Mouse (Mus musculus): ENCODE data around the gene Paqr4.
"Not testable (repeated sequence)": the region's sequence is repeated elsewhere in the genome, so short reads cannot be mapped to it uniquely, and the experiment has no call there.

Gene Paqr4

GRCm38 (mm10) chr17:23740598-23741021 lies at the start of gene Paqr4:
TSS of gene Paqr4 (minus strand) at chr17:23740867.
- DNase-seq: peak; percentile 75

GRCm38 (mm10) chr17:23789749-23790268 lies 49.1 kb upstream of the Paqr4 start:
- no peak for DNase-seq

- DNase-seq: no peak
These were observed 48.3 kb upstream of the Paqr4 start for GRCm38 (mm10) chr17:23788973-23789372.

- DNase-seq: peak; percentile 83
These were observed 45.9 kb upstream of the Paqr4 start for GRCm38 (mm10) chr17:23786510-23786931.

- DNase-seq: peak; percentile 98
These were observed 45.1 kb upstream of the Paqr4 start, which contains the start of gene Flywch2 for GRCm38 (mm10) chr17:23785561-23786471. TSS of gene Flywch2 (minus strand) at chr17:23786081.

DNA sequence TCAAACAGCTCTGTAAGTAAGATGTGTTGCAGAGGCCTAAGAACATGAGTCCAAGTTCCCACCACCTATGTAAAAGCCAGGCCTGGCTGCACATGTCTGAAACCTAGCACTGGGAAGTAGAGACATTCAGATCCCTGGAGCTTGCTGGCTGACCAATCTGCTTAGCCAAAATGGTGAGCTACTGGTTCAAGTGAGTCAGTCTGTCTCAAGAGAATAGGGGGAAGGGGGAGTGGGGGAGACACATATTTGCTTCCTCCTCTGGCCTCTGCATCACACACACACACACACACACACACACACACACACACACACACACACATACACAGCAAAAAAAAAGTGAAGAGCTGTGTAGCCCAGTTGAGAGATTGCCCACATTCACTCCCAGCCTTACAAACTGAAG lies 42.7 kb upstream of the Paqr4 start:
- DNase-seq: no peak

- no peak for DNase-seq
These were observed 37.8 kb upstream of the Paqr4 start for GRCm38 (mm10) chr17:23778447-23778846.

DNA sequence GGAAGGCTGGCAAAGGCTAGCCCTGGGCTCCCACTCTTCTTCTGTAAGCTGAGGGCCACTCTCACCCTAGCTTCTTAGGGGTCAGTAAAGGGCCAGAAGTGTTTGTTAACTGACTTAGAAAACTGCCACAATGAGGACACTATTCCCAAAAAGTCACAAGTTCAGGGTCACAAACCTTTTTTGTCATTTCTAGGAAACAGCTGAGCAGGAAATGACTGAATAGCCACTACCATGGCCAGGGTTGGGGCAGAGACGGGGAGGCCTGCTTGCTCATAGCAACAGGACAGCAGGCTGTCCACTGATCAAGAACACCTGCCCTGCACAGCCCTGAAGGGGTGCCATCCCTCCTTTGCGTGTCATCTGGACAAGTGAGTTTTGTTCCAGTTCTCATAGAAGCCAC lies 36.5 kb upstream of the Paqr4 start:
- DNase-seq: no peak

DNA sequence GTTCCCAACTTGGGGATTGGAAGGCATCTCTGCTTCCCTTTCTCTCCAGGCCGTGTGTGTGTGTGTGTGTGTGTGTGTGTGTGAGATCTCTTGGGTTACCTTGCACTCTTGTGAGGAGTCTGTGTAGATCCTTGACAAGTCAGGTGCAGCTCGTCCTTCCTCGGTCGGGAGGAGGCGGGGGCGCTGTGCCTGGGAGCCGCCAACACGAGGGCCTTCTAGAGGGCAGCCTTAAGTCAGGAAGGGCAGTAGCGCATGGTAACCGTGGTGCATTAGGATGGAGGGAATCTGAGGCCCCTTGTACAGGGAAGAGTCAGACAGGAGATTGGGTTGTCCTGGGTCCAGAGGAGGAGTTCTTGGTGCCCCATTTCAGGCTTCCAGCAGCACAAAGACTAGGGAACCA lies 35.5 kb upstream of the Paqr4 start:
- no peak for DNase-seq

DNA sequence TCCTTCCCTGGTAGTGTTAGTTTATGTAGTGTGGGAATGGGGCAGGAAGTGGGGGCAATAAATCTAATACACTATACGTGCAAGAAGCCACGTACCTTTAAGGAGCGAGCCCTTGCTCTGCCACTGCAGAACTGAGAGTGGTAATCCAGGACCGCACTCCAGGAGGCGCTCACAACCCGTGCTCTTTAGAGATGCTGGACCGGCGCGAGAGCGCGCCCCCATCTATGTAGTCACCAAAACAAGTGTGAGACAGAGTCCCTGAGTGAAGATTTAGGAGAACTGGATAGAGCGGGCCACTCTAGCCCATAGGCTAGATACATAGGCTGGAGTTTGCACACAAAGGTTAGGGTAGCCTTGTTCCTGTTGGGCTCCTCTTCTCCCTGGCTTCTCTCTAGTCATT lies 33.4 kb upstream of the Paqr4 start:
- DNase-seq: peak; percentile 79

GRCm38 (mm10) chr17:23773676-23774075 lies 33.0 kb upstream of the Paqr4 start:
- no peak for DNase-seq

- not testable (repeated sequence) for DNase-seq
These were observed 31.5 kb upstream of the Paqr4 start for GRCm38 (mm10) chr17:23772219-23772556.

- peak; percentile 100 for DNase-seq
These were observed 30.9 kb upstream of the Paqr4 start, which contains the start of gene Flywch1 for GRCm38 (mm10) chr17:23771284-23772218. TSS of gene Flywch1 (minus strand) at chr17:23771602.

DNA sequence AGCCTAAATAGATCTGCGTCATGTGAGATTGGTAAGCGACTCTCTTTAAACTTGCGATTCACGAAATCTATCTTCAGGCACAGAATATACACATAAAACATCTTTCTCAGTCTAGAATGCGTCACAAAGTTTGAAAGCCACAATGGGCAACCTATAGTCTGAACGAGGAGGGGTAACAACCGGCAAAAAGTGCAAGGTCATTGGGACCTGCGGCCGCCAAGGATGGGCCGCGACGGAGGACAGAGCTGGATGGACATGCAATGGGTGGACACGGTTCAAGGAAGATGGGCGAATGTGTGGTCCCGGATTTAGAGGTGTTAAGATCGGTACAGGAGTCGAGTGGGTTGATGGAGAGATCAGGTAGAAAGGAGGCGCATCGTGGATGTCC lies 30.2 kb upstream of the Paqr4 start:
- no peak for DNase-seq

- no peak for DNase-seq
These were observed 29.8 kb upstream of the Paqr4 start for GRCm38 (mm10) chr17:23770493-23770892.

DNA sequence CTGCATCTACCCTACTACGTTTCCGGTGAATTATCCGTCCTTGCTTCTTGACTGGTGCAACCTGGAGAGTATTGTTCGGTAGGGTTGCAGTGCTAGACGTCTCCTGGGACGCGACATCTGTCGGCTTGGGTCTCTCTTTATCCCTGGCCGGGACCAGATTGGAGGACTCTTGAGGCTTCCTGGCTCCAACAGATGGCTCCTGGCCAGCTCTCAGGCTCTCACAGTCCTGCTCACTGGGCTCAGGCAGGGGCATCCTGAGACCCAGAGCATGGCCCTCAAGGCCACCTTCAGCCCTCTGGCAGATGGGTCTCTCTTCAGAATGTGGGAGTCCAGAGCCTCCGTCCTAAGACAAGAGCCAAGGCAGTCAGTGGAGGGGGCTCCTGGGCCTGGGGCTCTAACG lies 22.3 kb upstream of the Paqr4 start:
- DNase-seq: peak; percentile 71

DNA sequence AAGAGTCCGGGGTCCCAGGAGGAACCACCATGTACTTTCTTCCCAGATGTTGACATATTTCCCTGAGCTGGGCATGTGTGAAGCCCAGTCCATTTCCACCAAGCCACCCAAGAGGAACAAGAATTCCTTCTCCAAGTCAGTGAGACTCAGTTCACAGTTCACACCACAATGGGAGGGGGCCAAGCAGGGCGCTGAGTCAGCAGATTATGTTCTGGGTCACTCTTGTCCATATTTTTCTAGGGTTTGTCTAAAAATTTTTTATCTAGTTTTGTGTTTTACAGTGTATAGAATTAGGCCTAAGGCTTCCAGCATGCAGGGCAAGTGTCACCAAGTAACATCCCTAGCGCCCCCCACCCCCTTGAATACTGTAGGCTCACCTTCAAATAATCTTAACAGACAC lies 20.5 kb upstream of the Paqr4 start:
- no peak for DNase-seq

- DNase-seq: no peak
These were observed 19.6 kb upstream of the Paqr4 start for GRCm38 (mm10) chr17:23760231-23760630.

- DNase-seq: peak; percentile 65
These were observed 18.1 kb upstream of the Paqr4 start for GRCm38 (mm10) chr17:23758801-23759200.

- DNase-seq: no peak
These were observed 16.9 kb upstream of the Paqr4 start for GRCm38 (mm10) chr17:23757581-23757980.

DNA sequence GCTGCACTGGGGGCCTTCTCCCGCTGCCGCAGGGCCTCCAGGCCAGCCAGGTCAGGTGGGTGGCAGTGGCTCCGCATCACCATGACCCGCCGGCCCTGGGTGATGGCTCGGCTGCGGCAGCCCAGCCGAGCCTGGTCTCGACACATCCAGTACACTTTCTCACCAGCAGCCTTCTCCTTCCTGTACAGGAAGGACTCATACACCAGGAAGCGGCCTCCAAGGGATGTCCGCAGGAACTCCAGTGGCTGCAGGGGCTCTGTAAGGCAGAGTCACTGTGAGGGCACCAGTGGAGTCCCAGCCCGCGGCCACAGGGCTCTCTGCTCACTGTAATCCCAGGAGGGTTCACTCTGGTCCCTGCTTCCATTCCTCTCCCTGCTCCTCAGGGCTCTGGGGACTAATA lies 15.0 kb upstream of the Paqr4 start:
- DNase-seq: no peak

DNA sequence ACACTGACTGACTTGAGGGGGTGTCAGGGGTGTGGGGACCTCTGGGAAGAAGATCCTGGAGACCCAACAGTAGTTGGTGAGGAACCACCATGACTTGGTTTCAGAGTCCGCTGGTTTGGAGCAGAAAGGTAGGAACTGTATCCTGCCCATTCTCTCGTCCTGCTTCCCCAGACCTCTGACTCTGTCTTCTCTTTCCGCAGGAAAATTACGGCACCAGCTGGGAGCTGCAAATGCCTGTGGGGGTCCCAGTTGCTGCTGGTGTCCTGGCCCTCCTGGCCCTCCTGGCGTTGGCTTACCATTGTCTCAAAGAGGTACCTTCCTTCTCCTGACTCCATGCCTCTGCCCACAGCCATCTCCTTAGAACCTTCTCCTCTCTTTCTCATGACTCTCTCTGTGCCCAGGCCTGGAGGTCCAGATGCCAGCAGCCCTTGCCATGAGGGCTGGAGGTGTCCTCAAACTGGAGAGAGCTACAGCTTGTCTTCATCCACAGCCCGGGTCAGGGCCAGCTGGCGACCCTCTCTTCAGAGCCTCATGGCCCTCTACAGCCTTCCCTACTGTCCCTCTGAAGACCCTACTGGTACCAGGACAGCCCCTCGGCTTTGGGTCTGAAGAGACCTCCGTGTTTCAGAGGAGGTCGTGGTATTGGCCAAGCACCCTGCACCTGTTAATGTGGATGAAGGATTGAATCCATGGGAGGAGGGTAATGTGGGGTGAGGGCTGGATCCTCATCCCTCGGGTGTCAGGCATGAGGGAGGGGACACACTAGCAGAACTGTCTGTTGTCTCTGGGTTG lies 8.9 kb upstream of the Paqr4 start:
- DNase-seq: no peak
